Mouse (Mus musculus) CD8-positive naive resting alpha-beta T cell, adult 2 months (primary cell): ENCODE measurements around the gene Olfr202.
"Not testable (repeated sequence)": the region's sequence is repeated elsewhere in the genome, so short reads cannot be mapped to it uniquely, and the experiment has no call there.

Experiments
- DNase-seq, 2 experiments: peaks; one replicate each; pipeline ENCODE4 v3.0.0; 2022; ENCODE audit warnings: low read depth in 2 of 2, low spot score in 2 of 2

Gene Olfr202

GRCm38 (mm10) chr16:59286693-59287092 is at the start of gene Olfr202:
Gene Olfr202 (minus strand): TSS chr16:59286793.
- no peak for DNase-seq

DNA sequence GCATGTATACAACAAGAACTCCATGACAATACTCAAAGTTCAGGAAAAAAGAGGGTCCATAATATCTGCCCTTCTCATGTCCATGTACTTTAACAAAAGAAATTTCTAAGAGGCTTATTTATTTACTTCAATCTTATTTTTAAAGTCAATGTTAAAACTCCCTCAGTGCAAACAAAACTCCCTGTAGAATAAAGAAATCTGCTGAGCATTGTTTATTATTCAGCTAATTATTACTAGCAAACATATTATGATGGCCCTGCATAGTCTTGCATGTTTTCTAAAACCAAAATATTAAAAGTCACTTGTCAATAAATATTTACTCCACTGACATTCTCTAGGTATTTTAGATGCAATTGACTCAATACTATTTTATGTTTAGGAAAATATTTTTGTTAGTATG is 44.4 kb upstream of the Olfr202 start, which contains the start of gene Olfr205:
TSS of gene Olfr205 (minus strand) at position 101 of the 400 bp plus-strand sequence.
- no peak for DNase-seq

- DNase-seq, result not testable (repeated sequence)
These were observed 36.7 kb upstream of the Olfr202 start for GRCm38 (mm10) chr16:59323262-59323661.

DNA sequence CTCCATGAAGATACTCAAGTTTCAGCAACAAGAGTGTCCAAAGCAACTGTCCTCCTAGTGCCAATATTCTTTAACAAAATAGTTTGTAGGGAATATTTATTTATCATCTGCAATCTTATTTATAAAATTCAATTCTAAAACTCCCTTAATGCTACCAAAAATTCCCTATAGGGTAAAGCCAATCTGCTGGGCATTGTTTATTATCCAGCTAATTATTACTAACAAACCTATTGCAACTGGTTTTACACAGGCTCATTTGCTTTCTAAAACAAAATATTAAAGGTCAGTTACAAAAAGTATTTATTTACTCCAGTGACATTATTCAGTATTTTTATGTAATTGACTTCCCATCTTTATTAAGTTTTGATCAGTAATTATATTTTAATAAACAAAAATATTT is 31.6 kb upstream of the Olfr202 start, which contains the start of gene Olfr204:
TSS of gene Olfr204 (minus strand) at position 101 of the 400 bp plus-strand sequence.
- DNase-seq, result no peak

GRCm38 (mm10) chr16:59298581-59298980 is 12.0 kb upstream of the Olfr202 start, which contains the start of gene Olfr203:
Gene Olfr203 (plus strand): TSS chr16:59298881.
- no peak for DNase-seq

DNA sequence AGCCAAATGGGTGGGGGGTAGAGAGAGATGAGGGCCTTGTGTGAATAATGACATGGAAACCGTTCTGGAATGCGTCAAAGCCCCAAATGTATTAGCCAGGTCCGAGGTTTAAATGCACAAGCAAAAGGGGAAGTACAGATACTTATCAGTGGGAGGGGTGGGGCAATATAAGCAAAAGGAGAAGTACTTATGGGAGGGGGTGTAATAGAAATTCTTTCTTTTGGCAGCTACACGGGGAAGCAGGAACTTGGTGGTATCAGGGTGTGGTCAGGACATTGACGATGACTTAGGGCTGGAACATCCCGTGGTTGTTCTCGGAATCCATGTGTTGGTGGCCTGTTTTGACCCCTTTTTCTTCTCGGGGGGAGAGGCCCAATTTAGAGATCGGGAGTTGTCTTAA is 983 bp upstream of the Olfr202 start:
- not testable (repeated sequence) for DNase-seq

DNA sequence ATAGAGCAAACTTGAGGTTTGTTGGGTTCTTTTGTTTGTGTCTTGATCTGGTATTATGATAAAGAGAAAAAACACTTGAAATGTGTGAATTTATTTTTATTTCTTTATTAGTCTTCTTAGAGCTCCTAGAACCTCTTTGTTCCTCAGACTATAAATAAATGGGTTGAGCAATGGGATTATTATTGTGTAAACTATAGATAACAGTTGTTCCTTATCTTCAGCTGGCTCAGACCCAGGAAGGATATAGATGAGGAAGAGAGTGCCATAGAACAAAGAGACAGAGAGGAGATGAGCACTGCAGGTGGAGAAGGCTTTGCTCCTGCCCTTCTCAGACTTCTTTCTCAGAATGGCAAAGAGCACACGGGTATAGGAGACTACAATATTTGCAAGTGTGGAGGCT is 3.1 kb downstream of the Olfr202 start:
- no peak for DNase-seq

- DNase-seq, result no peak
These were observed 6.1 kb downstream of the Olfr202 start for GRCm38 (mm10) chr16:59280542-59280941.

GRCm38 (mm10) chr16:59272532-59272931 is 14.1 kb downstream of the Olfr202 start, which contains the start of gene Olfr201:
Gene Olfr201 (minus strand): TSS chr16:59272632.
- not testable (repeated sequence) for DNase-seq

DNA sequence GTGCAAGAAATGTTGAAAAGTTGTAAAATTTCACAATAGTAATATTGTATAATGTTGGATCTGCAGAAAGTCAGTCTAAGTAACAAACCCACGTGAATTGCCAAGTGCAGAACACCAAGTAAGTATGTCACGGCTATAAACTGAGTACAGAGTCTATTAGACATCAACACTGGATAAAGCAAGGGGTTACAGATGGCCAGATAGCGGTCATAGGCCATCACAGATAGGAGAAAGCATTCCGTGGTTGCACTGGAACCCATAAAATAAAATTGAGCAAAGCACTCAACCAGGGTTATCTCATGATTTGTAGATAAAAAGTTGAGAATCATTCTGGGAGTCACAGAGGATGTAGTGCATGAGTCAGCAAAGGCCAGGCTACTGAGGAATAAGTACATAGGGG is 17.5 kb downstream of the Olfr202 start:
- DNase-seq, result not testable (repeated sequence)

DNA sequence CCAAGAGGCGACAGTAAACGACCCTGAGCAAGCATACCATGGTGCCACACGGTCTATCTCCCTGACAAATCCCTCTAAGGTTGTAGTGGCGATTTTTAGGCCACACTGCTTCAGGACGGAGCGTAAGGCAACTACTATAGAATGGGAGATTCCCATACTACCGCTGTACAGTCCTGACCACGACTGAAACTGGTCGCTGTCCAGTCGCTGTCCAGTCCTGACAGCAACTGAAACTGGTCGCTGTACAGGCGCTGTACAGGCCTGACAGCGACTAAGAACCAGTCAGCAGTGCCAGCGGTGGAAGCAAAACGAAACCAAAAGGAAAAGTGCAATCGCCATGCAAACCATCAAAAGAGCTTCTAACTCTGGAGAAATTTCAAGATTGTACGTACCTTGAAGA is 36.9 kb downstream of the Olfr202 start:
- DNase-seq, result no peak
